Comparison of ENCODE assay signal across 8 mouse cellular contexts in the genomic region with DNA sequence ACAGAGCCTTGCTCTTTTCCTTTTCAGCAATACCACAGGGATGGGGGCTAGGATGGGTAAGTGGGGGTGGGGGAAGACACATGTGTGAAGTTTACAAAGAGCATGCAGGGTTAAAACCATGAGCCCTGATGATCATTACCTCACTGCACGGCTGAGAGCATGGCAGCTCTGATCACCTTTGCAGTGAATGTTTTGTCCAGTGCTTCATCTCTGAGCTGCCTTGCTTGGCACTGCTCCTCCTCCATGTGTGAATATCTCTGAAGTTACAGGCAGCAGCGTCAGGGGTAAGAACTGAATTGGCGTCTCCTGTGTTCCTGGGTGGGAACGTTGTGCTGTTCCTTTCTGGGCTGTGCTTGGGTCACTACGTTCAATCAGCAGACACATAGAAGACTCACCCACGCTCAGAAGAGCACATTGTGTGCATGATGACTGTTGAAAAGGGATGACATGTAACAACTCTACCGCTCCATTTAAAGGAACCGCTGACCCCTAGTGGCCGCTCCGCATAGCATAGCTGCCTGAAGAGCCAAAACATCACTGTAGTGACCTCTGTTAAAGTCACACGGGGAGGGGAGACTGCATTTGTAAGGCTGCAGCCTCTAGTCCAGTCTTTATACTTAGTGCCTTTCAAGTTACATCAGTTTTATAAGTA.
DNase-seq lines count a peak whose midpoint lies in the region; ATAC-seq and TF ChIP-seq lines count a peak whose summit lies in the region.

No protein-coding gene starts in this region.

- H3K4me2 ChIP-seq in intestine, embryonic 14.5 days (ENCODE audit: low read length), result no peak overlapping the region

- H3K4me3 ChIP-seq in cortical plate, adult 2 months (ENCODE audit: insufficient read depth, low read length), result no peak overlapping the region
- no peak overlapping the region for H3K4me3 ChIP-seq in intestine, embryonic 14.5 days (ENCODE audit: low read depth, low read length)
- H3K4me3 ChIP-seq in midbrain, embryonic 10.5 days, result no peak overlapping the region

- no peaks in the 10 kb centered on the region for H3K27me3 ChIP-seq in intestine, embryonic 14.5 days (replicated peaks; ENCODE audit: control insufficient read depth, insufficient read depth, low read length)
- no peaks in the 10 kb centered on the region for H3K27me3 ChIP-seq in midbrain, embryonic 10.5 days (ENCODE audit: low read depth, poor library complexity, severe bottlenecking)

- TF ChIP-seq POLR2A in cortical plate, adult 2 months (IDR thresholded peaks at IDR 0.05; ENCODE audit: extremely low read depth, insufficient read depth, low read length), result no peak

- H3K9me3 ChIP-seq in intestine, embryonic 14.5 days (ENCODE audit: control insufficient read depth, low read length), result no peaks in the 10 kb centered on the region
- H3K9me3 ChIP-seq in midbrain, embryonic 10.5 days (replicated peaks), result no peaks in the 10 kb centered on the region

- peaks cover 10% of the 10 kb centered on the region for H3K4me1 ChIP-seq in cortical plate, adult 2 months (ENCODE audit: control insufficient read depth, insufficient read depth, low read length)
- H3K4me1 ChIP-seq in intestine, embryonic 14.5 days (replicated peaks; ENCODE audit: control insufficient read depth, insufficient read depth, low read length), result no peaks in the 10 kb centered on the region
- H3K4me1 ChIP-seq in midbrain, embryonic 10.5 days, result peaks cover 18% of the 10 kb centered on the region

- no peaks in the 10 kb centered on the region for H3K36me3 ChIP-seq in intestine, embryonic 14.5 days (ENCODE audit: control insufficient read depth, insufficient read depth, low read length)
- 0 out of 2 replicates have a peak, but pooled peaks cover 11% of the 10 kb centered on the region for H3K36me3 ChIP-seq in midbrain, embryonic 10.5 days

- DNase-seq in gastrocnemius, postnatal 25 days, result peak; percentile 73
- DNase-seq in intestine, embryonic 14.5 days (ENCODE audit: low spot score), result peak; percentile 92
- DNase-seq in left cerebral cortex, postnatal 14 days (ENCODE audit: low spot score in 2 of 2), result peak; percentile 82 to 89
- DNase-seq in midbrain, embryonic 10.5 days (ENCODE audit: low spot score), result peak; percentile 72
- peak; percentile 82 for DNase-seq in right cerebral cortex, postnatal 4 days
- DNase-seq in yolk sac, embryonic 10.5 days (ENCODE audit: low spot score), result peak; percentile 60

- peak; percentile 86 for ATAC-seq in activated CD4-positive, CD25-positive, alpha-beta regulatory T cell, adult 4 months
- ATAC-seq in intestine, embryonic 14.5 days (replicated peaks; ENCODE audit: low FRiP score, low TSS enrichment, low read depth), result peak; percentile 80

- H3K27ac ChIP-seq in cortical plate, adult 2 months (ENCODE audit: insufficient read depth, low read length), result no peak overlapping the region
- H3K27ac ChIP-seq in intestine, embryonic 14.5 days (ENCODE audit: low read depth), result no peak overlapping the region
- H3K27ac ChIP-seq in midbrain, embryonic 10.5 days (replicated peaks), result peak overlapping the region; percentile 55; the same call in 1 of the 2 replicates

- 20% methylated on average over 11 of the region's 11 CpGs for WGBS in intestine, embryonic 14.5 days
- WGBS in midbrain, embryonic 10.5 days, result 20% methylated on average over 11 of the region's 11 CpGs

- no peak overlapping the region for H3K9ac ChIP-seq in intestine, embryonic 14.5 days (ENCODE audit: low read length)

- TF ChIP-seq CTCF in cortical plate, adult 2 months (IDR thresholded peaks at IDR 0.05; ENCODE audit: extremely low read depth, insufficient read depth, low read length), result peak; percentile 90

- intact Hi-C loops in left cerebral cortex, postnatal 14 days (cut with DNase I), result loop anchor here (1.0 to 5.0 kb wide), 2 partner anchors 44 to 88 kb away; a partner anchor contains a TSS
